Mouse (Mus musculus) CH12.LX (cell line): ENCODE results near the gene S100a13. TPM values are rescaled to one million over a fixed set of nuclear protein-coding genes. Genes with fewer than 3 reads are reported as not detected.

Experiments
- DNase-seq: peaks from one replicate; pipeline ENCODE4 v3.0.0-alpha.2; 2013; ENCODE audit errors: extremely low read depth
- H3K27ac ChIP-seq: 2 replicates; pipeline ENCODE4 v1.5.1; 2012; ENCODE audit warnings: low read depth, mild to moderate bottlenecking, control low read depth, moderate library complexity; ENCODE audit not compliant: insufficient read depth
- H3K27me3 ChIP-seq: replicated peaks from 2 replicates; pipeline ENCODE3; 2012; ENCODE audit warnings: inconsistent platforms
- H3K36me3 ChIP-seq, 2 experiments: replicated peaks in 1 of 2; 2 replicates each; pipeline versions ENCODE3 to v1.6.1; 2012; ENCODE audit warnings: inconsistent platforms in 1 of 2, low read length in 1 of 2, mild to moderate bottlenecking in 1 of 2, mixed read lengths in 1 of 2, moderate library complexity in 1 of 2; ENCODE audit not compliant: control insufficient read depth in 1 of 2, insufficient read depth in 1 of 2
- H3K4me1 ChIP-seq, 2 experiments: 2 replicates each; pipeline ENCODE4 v1.6.1; 2012; ENCODE audit warnings: inconsistent platforms in 1 of 2, moderate library complexity in 1 of 2; ENCODE audit not compliant: insufficient read depth in 2 of 2, control insufficient read depth in 1 of 2
- H3K4me2 ChIP-seq: 2 replicates; pipeline ENCODE4 v1.6.1; 2012; ENCODE audit warnings: low read depth, mild to moderate bottlenecking, control low read depth; ENCODE audit not compliant: poor library complexity, insufficient read depth, severe bottlenecking
- H3K4me3 ChIP-seq, 3 experiments: fragments of 150-350 bp in 1 of 3; sonication (generic) in 1 of 3; replicated peaks in 1 of 3; 2 replicates each; pipeline versions ENCODE3 to v1.5.1; 2011 to 2012; ENCODE audit warnings: low read depth in 2 of 3, low read length in 2 of 3, mild to moderate bottlenecking in 2 of 3, moderate library complexity in 2 of 3, control low read depth in 1 of 3, improper control_type of control experiment in 1 of 3, inconsistent platforms in 1 of 3, mixed read lengths in 1 of 3; ENCODE audit not compliant: poor library complexity in 1 of 3
- H3K79me2 ChIP-seq: replicated peaks from 2 replicates; pipeline ENCODE4 v1.6.1; 2012; ENCODE audit warnings: mild to moderate bottlenecking, moderate library complexity; ENCODE audit not compliant: control insufficient read depth, poor library complexity, insufficient read depth, severe bottlenecking; ENCODE audit errors: extremely low read depth
- H3K9ac ChIP-seq: 2 replicates; pipeline ENCODE4 v1.6.1; 2012; ENCODE audit warnings: low read depth, mild to moderate bottlenecking, control low read depth, moderate library complexity; ENCODE audit not compliant: insufficient read depth
- H3K9me3 ChIP-seq: replicated peaks from 2 replicates; pipeline ENCODE3; 2012; ENCODE audit warnings: low read length, inconsistent platforms, mixed read lengths
- BHLHE40 ChIP-seq: IDR thresholded peaks from 2 replicates; pipeline ENCODE4 v1.6.1; 2011; ENCODE audit warnings: mild to moderate bottlenecking, low read depth, low read length, improper control_type of control experiment
- CHD2 ChIP-seq: IDR thresholded peaks from 2 replicates; pipeline ENCODE4 v1.6.1; 2011; ENCODE audit warnings: low read length, improper control_type of control experiment
- ELF1 ChIP-seq: IDR thresholded peaks from 2 replicates; pipeline ENCODE4 v1.6.1; 2014; ENCODE audit warnings: low read depth, mild to moderate bottlenecking, inconsistent platforms, low read length, improper control_type of control experiment
- EP300 ChIP-seq: IDR thresholded peaks from 2 replicates; pipeline ENCODE4 v1.6.1; 2011; ENCODE audit warnings: low read length, improper control_type of control experiment
- ETS1 ChIP-seq: conservative IDR thresholded peaks from 2 replicates; pipeline ENCODE4 v1.6.1; 2012; ENCODE audit warnings: low read depth, mild to moderate bottlenecking, inconsistent platforms, low read length, improper control_type of control experiment, moderate library complexity
- GABPA ChIP-seq: IDR thresholded peaks from 2 replicates; pipeline ENCODE4 v1.6.1; 2012; ENCODE audit warnings: low read depth, low read length, improper control_type of control experiment, inconsistent platforms; ENCODE audit not compliant: insufficient replicate concordance
- HCFC1 ChIP-seq: IDR thresholded peaks from 2 replicates; pipeline ENCODE4 v1.6.1; 2012; ENCODE audit warnings: low read depth, mild to moderate bottlenecking, inconsistent platforms, low read length, improper control_type of control experiment
- IRF4 ChIP-seq: IDR thresholded peaks from 2 replicates; pipeline ENCODE4 v1.6.1; 2014; ENCODE audit warnings: low read depth, mild to moderate bottlenecking, inconsistent platforms, low read length, improper control_type of control experiment
- MAFK ChIP-seq: IDR thresholded peaks from 2 replicates; pipeline ENCODE4 v1.6.1; 2011; ENCODE audit warnings: low read length, improper control_type of control experiment; ENCODE audit not compliant: insufficient replicate concordance
- MAX ChIP-seq: IDR thresholded peaks from 2 replicates; pipeline ENCODE4 v1.6.1; 2011; ENCODE audit warnings: low read length, improper control_type of control experiment
- MAZ ChIP-seq: IDR thresholded peaks from 2 replicates; pipeline ENCODE4 v1.6.1; 2012; ENCODE audit warnings: low read depth, mild to moderate bottlenecking, inconsistent platforms, low read length, improper control_type of control experiment, moderate library complexity
- MEF2A ChIP-seq: IDR thresholded peaks from 2 replicates; pipeline ENCODE4 v1.6.1; 2014; ENCODE audit warnings: low read depth, mild to moderate bottlenecking, inconsistent platforms, low read length, improper control_type of control experiment, borderline replicate concordance
- MXI1 ChIP-seq: IDR thresholded peaks from 2 replicates; pipeline ENCODE4 v1.6.1; 2011; ENCODE audit warnings: mild to moderate bottlenecking, low read depth, low read length, improper control_type of control experiment
- MYC ChIP-seq: IDR thresholded peaks from 2 replicates; pipeline ENCODE4 v1.6.1; 2011; ENCODE audit warnings: low read depth, mild to moderate bottlenecking, improper control_type of control experiment, low read length
- NELFE ChIP-seq: IDR thresholded peaks from 2 replicates; pipeline ENCODE4 v1.6.1; 2011; ENCODE audit warnings: low read depth, low read length, improper control_type of control experiment
- PAX5 ChIP-seq: IDR thresholded peaks from 2 replicates; pipeline ENCODE4 v1.6.1; 2012; ENCODE audit warnings: low read length, inconsistent platforms, mixed read lengths
- POLR2A ChIP-seq: IDR thresholded peaks from 2 replicates; pipeline ENCODE4 v1.6.1; 2011; ENCODE audit warnings: low read depth, mild to moderate bottlenecking, improper control_type of control experiment, low read length
- POLR2AphosphoS2 ChIP-seq: IDR thresholded peaks from 2 replicates; pipeline ENCODE4 v1.6.1; 2011; ENCODE audit warnings: low read depth, low read length, improper control_type of control experiment
- RAD21 ChIP-seq: IDR thresholded peaks from 2 replicates; pipeline ENCODE4 v1.6.1; 2011; ENCODE audit warnings: low read depth, mild to moderate bottlenecking, low read length, improper control_type of control experiment, moderate library complexity
- SIN3A ChIP-seq: IDR thresholded peaks from 2 replicates; pipeline ENCODE4 v1.6.1; 2012; ENCODE audit warnings: low read length, improper control_type of control experiment, inconsistent platforms
- SMC3 ChIP-seq: IDR thresholded peaks from 2 replicates; pipeline ENCODE4 v1.6.1; 2011; ENCODE audit warnings: low read depth, low read length, improper control_type of control experiment
- TBP ChIP-seq: conservative IDR thresholded peaks from 2 replicates; pipeline ENCODE4 v1.6.1; 2011; ENCODE audit warnings: low read depth, low read length, improper control_type of control experiment
- TCF12 ChIP-seq: IDR thresholded peaks from 2 replicates; pipeline ENCODE4 v1.6.1; 2014; ENCODE audit warnings: low read depth, mild to moderate bottlenecking, inconsistent platforms, low read length, improper control_type of control experiment
- USF1 ChIP-seq: IDR thresholded peaks from 2 replicates; pipeline ENCODE4 v1.6.1; 2014; ENCODE audit warnings: low read depth, mild to moderate bottlenecking, inconsistent platforms, low read length, improper control_type of control experiment
- ZNF384 ChIP-seq: IDR thresholded peaks from 2 replicates; pipeline ENCODE4 v1.6.1; 2012; ENCODE audit warnings: low read depth, low read length, improper control_type of control experiment, inconsistent platforms
- dilution Hi-C: fragments of 300-500 bp; cut with MboI; formaldehyde crosslinking; loops from 2 replicates; pipeline ENCODE4 v1.14.3; 2020; ENCODE audit warnings: low sequenced_read_pairs; ENCODE audit not compliant: extremely low pct_unique_long_range_greater_than_20kb, extremely low pct_ligation_motif_present
- in situ Hi-C: fragments of 300-500 bp; cut with MboI; formaldehyde crosslinking; loops from 3 replicates; pipeline ENCODE4 v1.14.3; 2019; ENCODE audit warnings: low sequenced_read_pairs, low pct_ligation_motif_present, low pct_unique_long_range_greater_than_20kb, mixed read lengths
- polyA plus RNA-seq: library from polyadenylated mRNA; unstranded; fragments of >175 nt; gene quantifications from 2 replicates; pipeline ENCODE4 v1.2.1, GENCODE M21; 2012; ENCODE audit warnings: low read depth; ENCODE audit not compliant: insufficient read length
- total RNA-seq, 2 experiments: library from RNA; depleted of rRNA; stranded (reverse); fragments of 300-350 nt in 1 of 2; fragments of >200 nt in 1 of 2; gene quantifications; 2 replicates each; pipeline ENCODE4 v1.2.3; 2012 to 2014

S100a13 gene
- total and polyA plus RNA-seq, 3 experiments, result 19.3 to 41.6 (median 35.5) TPM

DNA sequence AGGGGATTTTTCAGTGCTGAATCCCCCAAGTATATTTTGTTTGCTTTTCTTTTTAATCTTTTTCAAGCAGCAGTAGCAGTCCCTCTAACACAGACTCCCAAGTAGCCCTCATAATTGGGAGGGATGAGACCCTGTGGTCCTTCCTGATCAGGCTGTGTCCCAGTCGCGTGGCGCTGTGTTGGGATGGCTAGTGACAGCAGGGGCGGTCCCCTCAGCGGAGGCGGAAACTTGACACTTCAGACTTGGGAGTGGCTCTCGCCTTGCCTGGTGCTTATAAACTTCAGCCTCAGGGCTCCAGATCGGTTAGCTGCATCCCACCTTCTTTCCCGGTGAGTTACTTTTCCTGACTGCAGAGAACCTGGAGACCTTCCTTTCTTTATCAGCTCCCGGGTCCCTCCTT is 456 bp downstream of the S100a13 start:
- Histone ChIP-seq H3K9ac (peak overlapping the region; percentile 78), H3K4me3 (peak overlapping the region; percentile 62 to 67 (median 66)), H3K27ac (no peak overlapping the region), H3K9me3 (no peaks in the 10 kb centered on the region), H3K4me2 (peak overlapping the region; percentile 82), H3K36me3 (peaks cover 2 to 21% of the 10 kb centered on the region in 2 experiments), H3K4me1 (peaks cover 9 to 18% of the 10 kb centered on the region in 2 experiments; a peak in 2 of 4 replicates), H3K27me3 (no peaks in the 10 kb centered on the region), H3K79me2 (no peaks in the 10 kb centered on the region)
- DNase-seq, result peak; percentile 54
- TF ChIP-seq MAX, result peak; percentile 44; the same call in 1 of the 2 replicates
- TF ChIP-seq MAFK, result no peak
- no peak for TF ChIP-seq RAD21
- peak; percentile 80 for TF ChIP-seq SIN3A
- TF ChIP-seq ZNF384, result no peak
- peak; percentile 60; the same call in 1 of the 2 replicates for TF ChIP-seq ELF1
- TF ChIP-seq ETS1, result no peak; the same call in 1 of the 2 replicates
- TF ChIP-seq TCF12, result peak; percentile 67
- TF ChIP-seq IRF4, result peak; percentile 40
- peak; percentile 26; the same call in 1 of the 2 replicates for TF ChIP-seq HCFC1
- no peak for TF ChIP-seq MEF2A
- no peak for TF ChIP-seq USF1
- no peak for TF ChIP-seq SMC3
- TF ChIP-seq PAX5, result no peak
- TF ChIP-seq TBP, result peak; percentile 78; the same call in 1 of the 2 replicates
- TF ChIP-seq CHD2, result no peak
- peak; percentile 96 for TF ChIP-seq MXI1
- TF ChIP-seq EP300, result 0 out of 2 replicates have a peak, but pooled peaks have one; percentile 17
- TF ChIP-seq POLR2AphosphoS2, result peak; percentile 63; the same call in 1 of the 2 replicates
- no peak for TF ChIP-seq MAZ
- TF ChIP-seq MYC, result 0 out of 2 replicates have a peak, but pooled peaks have one; percentile 62
- TF ChIP-seq NELFE, result peak; percentile 62
- peak; percentile 74 for TF ChIP-seq POLR2A
- TF ChIP-seq GABPA, result no peak
- TF ChIP-seq BHLHE40, result peak; percentile 41; the same call in 1 of the 2 replicates
- in situ Hi-C loops, result no loop called here
- dilution Hi-C loops, result no loop called here
